Mouse (Mus musculus) lung, embryonic 16.5 days (tissue): ENCODE results near the gene Defb11. TPM values are rescaled to one million over a fixed set of nuclear protein-coding genes. Genes with fewer than 3 reads are reported as not detected.
"Not testable (repeated sequence)": the region's sequence is repeated elsewhere in the genome, so short reads cannot be mapped to it uniquely, and the experiment has no call there.

Experiments
- ATAC-seq: fragments of 200-750 bp; cut with Nextera tagmentation; 2 replicates; pipeline ENCODE4 v1.8.0; 2017; ENCODE audit warnings: low read depth, mild to moderate bottlenecking, moderate library complexity
- H3K27ac ChIP-seq: fragments of 300-500 bp; sonication (generic); 2 replicates; pipeline ENCODE4 v1.5.1; 2014; ENCODE audit warnings: mild to moderate bottlenecking, control low read depth, low read length
- H3K27me3 ChIP-seq: fragments of 300-500 bp; sonication (generic); 2 replicates; pipeline ENCODE4 v1.6.1; 2014; ENCODE audit warnings: low read depth, low read length, mixed read lengths; ENCODE audit not compliant: control insufficient read depth, insufficient read depth
- H3K36me3 ChIP-seq: fragments of 300-500 bp; sonication (generic); 2 replicates; pipeline ENCODE4 v1.6.1; 2014; ENCODE audit warnings: low read length; ENCODE audit not compliant: control insufficient read depth, insufficient read depth
- H3K4me1 ChIP-seq: fragments of 300-500 bp; sonication (generic); replicated peaks from 2 replicates; pipeline ENCODE4 v1.6.1; 2014; ENCODE audit warnings: low read length, mixed read lengths; ENCODE audit not compliant: control insufficient read depth, insufficient read depth
- H3K4me2 ChIP-seq: fragments of 300-500 bp; sonication (generic); 2 replicates; pipeline ENCODE4 v1.6.1; 2014; ENCODE audit warnings: low read depth, low read length, control low read depth
- H3K4me3 ChIP-seq: fragments of 300-500 bp; sonication (generic); 2 replicates; pipeline ENCODE4 v1.5.1; 2014; ENCODE audit warnings: mild to moderate bottlenecking, low read length, control low read depth
- H3K9ac ChIP-seq: fragments of 300-500 bp; sonication (generic); 2 replicates; pipeline ENCODE4 v1.6.1; 2014; ENCODE audit warnings: low read length, control low read depth
- H3K9me3 ChIP-seq: fragments of 300-500 bp; sonication (generic); 2 replicates; pipeline ENCODE4 v1.6.1; 2016; ENCODE audit warnings: low read length; ENCODE audit not compliant: control insufficient read depth
- WGBS: fragments of 180-500 bp; shearing (Covaris S2); extraction: QIAGEN DNeasy Blood & Tissue Kit; methylation state at CpG from one replicate; pipeline ENCODE4 v1.1.7; 2014; 5-methylcytosine and 5-hydroxymethylcytosine counted together
- polyA plus RNA-seq: library from polyadenylated mRNA; unstranded; fragments of >200 nt; fragmentation: Nextera tagmentation; extraction: Ambion mirVana; gene quantifications from 2 replicates; pipeline ENCODE4 v1.2.1, GENCODE M21; 2015

Defb11 gene
- not detected in 2 replicates for polyA plus RNA-seq

DNA sequence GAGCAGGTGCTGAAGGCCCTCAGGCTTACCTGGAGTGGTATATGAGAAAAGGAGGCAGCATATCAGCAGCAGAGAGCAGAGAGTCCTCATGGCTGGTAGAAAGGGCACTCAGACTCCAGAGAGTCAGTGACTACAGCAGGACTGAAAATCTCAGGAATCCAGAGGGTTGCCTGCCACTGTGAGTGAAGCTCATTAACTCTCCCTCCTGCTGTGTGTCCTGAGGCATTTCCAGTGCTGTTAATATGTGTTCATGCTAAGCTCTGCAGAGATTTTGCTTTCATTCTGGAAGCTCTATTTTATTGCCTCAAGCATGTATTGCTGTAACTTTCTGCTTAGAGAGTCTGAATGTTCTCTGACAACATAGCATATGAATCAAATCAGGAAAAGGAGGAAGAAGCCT is at the start of gene Defb11:
Gene Defb11 (minus strand): TSS at position 123 of the 400 bp plus-strand sequence.
- not testable (repeated sequence) for H3K27me3 ChIP-seq, H3K9ac ChIP-seq, ATAC-seq, H3K36me3 ChIP-seq, H3K4me1 ChIP-seq, H3K4me3 ChIP-seq, H3K9me3 ChIP-seq, H3K4me2 ChIP-seq, H3K27ac ChIP-seq

DNA sequence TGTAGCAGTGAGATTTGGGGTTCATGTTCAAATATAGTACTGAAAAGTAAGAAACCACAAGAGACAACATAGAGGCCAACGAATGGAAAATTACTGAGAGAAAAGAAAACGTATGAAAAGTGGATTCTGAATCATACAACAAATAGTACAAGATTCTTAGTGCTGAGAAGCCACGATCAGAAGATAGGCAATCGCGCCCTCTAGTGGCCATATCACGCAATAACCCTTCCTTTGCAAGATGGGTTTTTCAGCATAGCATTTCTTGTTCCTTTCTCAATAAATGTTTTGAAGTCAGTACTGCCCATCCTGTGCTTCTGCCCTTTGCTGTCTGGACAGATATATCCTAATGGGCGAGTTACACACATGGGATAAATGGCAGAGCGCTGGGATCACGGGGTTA is 49.1 kb upstream of the Defb11 start:
- Histone ChIP-seq H3K36me3 (no peaks in the 10 kb centered on the region), H3K4me1 (no peaks in the 10 kb centered on the region), H3K27ac (no peak overlapping the region), H3K9me3 (no peaks in the 10 kb centered on the region), H3K27me3 (no peaks in the 10 kb centered on the region), H3K4me3 (no peak overlapping the region), H3K4me2 (no peak overlapping the region), H3K9ac (no peak overlapping the region)
- 3% methylated on average over 9 of the region's 9 CpGs for WGBS
- ATAC-seq, result no peak

DNA sequence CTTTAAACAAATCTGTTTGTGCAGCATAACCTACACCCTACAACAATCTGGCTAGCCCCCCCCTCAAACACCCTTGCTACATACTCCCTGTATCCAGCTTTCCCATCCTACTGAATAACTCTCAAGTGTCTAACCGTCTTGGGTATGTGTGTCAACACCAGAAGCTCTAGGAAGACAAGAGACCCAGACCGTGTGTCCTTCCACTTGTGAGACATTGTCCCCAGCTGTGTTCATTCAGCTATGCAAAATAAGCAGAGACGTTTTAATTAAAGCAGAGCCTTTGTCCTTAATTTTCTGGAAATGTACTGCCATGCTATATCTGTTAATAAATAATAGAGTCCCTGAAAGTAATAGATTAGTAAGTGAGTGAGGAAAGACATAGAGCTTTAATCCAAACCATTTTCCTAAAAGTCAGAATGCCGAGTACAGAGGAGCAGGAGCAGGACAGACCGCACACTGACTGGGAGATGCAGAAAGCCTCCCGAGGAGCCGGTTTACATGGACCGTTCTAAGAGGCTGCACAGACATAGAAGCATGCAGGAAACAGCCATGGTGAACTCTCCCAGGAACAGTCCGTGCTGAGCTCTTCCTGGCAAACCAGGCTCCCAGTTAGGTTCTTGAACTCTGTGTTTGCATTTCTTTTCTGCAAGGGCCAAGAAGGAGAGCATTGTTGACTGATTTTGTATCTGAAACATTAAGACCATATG is 41.3 kb upstream of the Defb11 start:
- H3K36me3 ChIP-seq, result no peaks in the 10 kb centered on the region
- H3K27me3 ChIP-seq, result no peaks in the 10 kb centered on the region
- no peak overlapping the region for H3K9ac ChIP-seq
- no peak for ATAC-seq
- H3K4me2 ChIP-seq, result no peak overlapping the region
- no peak overlapping the region for H3K4me3 ChIP-seq
- H3K4me1 ChIP-seq, result no peaks in the 10 kb centered on the region
- no peaks in the 10 kb centered on the region for H3K9me3 ChIP-seq
- 53% methylated on average over 9 of the region's 9 CpGs for WGBS
- H3K27ac ChIP-seq, result no peak overlapping the region

- no peaks in the 10 kb centered on the region for H3K9me3 ChIP-seq
- no peak within 1 kb of the TSS for H3K9ac ChIP-seq
- H3K4me1 ChIP-seq, result no peaks in the 10 kb centered on the region
- WGBS, result 86% methylated on average over 6 of the region's 6 CpGs
- no peaks in the 10 kb centered on the region for H3K27me3 ChIP-seq
- no peaks in the 10 kb centered on the region for H3K36me3 ChIP-seq
- no peak within 1 kb of the TSS for H3K4me2 ChIP-seq
- no peak within 1 kb of the TSS for H3K4me3 ChIP-seq
- no peak within 1 kb of the TSS for H3K27ac ChIP-seq
- ATAC-seq, result no peak
Measured at GRCm38 (mm10) chr8:21946462-21946861, 40.2 kb upstream of the Defb11 start, which contains the start of gene Defb13. Gene Defb13, plus strand, starts transcription at chr8:21946762.

DNA sequence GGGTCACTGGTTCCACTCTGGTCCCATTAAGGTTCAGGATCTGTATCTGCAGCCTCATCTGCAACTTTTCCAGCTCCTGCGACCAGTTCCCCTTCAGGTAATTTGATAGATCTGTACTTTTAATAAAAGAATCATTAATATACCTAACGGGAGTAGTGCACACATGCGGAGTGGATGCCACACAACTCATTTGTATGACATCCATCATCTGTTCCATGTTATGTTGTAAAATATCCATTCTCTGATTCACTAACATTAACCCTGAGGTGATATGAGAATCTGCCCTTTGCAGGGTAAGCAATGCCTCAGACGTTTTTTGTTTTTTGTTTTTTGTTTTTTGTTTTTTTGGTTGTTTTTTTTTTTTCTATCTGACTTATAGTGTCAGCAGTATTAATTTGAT is 31.8 kb upstream of the Defb11 start, which contains the start of gene Defb35:
Gene Defb35 (plus strand): TSS at position 301 of the 400 bp plus-strand sequence.
- ATAC-seq, H3K4me2 ChIP-seq, H3K4me3 ChIP-seq, H3K27ac ChIP-seq, H3K9ac ChIP-seq, H3K9me3 ChIP-seq, H3K27me3 ChIP-seq, H3K36me3 ChIP-seq, H3K4me1 ChIP-seq: not testable (repeated sequence)
- 80% methylated on average over 4 of the region's 4 CpGs for WGBS

DNA sequence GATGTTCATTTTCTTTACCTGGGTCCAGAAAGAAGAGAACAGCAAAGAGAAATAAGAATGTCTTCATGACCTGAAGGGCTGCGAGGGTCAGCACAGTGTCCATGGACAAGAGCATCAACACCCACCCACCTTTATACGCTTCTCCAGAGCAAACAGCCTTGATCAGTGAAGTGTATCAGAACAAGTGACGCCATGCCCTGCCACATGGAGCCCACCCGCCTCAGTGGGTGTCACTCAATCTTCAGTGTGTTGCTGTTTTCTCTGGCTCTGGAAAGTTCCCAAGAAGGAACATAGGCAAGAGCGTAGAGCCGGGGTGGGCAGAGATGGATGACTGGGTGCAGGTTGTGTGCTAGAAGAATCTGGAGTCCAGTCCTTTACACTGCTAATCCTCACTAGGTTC is 26.4 kb upstream of the Defb11 start, which contains the start of gene Defb15:
Gene Defb15 (minus strand): TSS at position 101 of the 400 bp plus-strand sequence.
- H3K27me3 ChIP-seq, result no peaks in the 10 kb centered on the region
- no peak within 1 kb of the TSS for H3K4me2 ChIP-seq
- no peaks in the 10 kb centered on the region for H3K9me3 ChIP-seq
- no peak within 1 kb of the TSS for H3K9ac ChIP-seq
- no peak within 1 kb of the TSS for H3K27ac ChIP-seq
- ATAC-seq, result no peak
- no peak within 1 kb of the TSS for H3K4me3 ChIP-seq
- no peaks in the 10 kb centered on the region for H3K36me3 ChIP-seq
- no peaks in the 10 kb centered on the region for H3K4me1 ChIP-seq
- WGBS, result 90% methylated on average over 6 of the region's 6 CpGs

DNA sequence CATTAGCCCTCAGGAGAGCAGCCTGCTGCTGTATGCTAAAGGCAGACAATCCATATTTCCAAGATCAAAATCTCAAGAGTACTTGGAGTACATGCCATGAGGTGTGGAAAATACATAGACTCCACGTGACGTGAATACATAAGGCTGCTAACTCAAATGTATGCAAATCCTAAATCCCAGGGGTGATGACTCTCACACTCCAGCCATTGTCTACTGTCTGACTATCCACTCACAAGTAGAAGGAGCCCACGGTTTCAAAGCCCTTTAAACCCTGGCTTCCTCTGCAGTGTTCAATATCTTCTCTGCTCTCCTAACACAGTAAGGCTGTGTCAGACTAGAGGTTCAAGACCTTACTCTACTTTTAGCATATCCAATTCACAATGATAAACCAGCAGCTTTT is 24.5 kb upstream of the Defb11 start:
- not testable (repeated sequence) for H3K27ac ChIP-seq, ATAC-seq, H3K27me3 ChIP-seq, H3K9ac ChIP-seq, H3K36me3 ChIP-seq, H3K9me3 ChIP-seq, H3K4me1 ChIP-seq, H3K4me3 ChIP-seq, H3K4me2 ChIP-seq
- WGBS, result 76% methylated on average over 3 of the region's 3 CpGs

DNA sequence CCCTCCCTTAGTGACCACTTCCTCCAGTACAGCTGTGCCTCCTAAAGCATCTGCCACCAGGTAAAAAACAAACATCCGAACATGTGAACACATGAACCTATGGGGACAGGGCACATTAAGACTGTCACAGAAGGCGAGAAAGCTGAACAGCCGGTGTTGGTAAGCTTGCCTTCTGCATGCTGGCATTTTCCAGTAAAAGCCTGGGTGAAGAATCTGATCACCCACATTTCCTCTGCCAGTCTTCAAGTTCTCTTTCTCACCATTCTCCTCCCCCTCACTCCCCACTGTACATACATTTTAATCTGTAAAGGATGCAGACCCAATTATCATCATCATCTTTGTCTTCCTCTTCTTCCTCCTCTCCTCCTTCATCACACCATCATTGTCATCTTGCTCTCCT is 9.4 kb upstream of the Defb11 start:
- ATAC-seq, result no peak
- no peaks in the 10 kb centered on the region for H3K36me3 ChIP-seq
- H3K27ac ChIP-seq, result no peak overlapping the region
- no peak overlapping the region for H3K4me2 ChIP-seq
- no peaks in the 10 kb centered on the region for H3K4me1 ChIP-seq
- no peaks in the 10 kb centered on the region for H3K27me3 ChIP-seq
- 81% methylated on average over 3 of the region's 3 CpGs for WGBS
- no peak overlapping the region for H3K9ac ChIP-seq
- no peak overlapping the region for H3K4me3 ChIP-seq
- H3K9me3 ChIP-seq, result no peaks in the 10 kb centered on the region

DNA sequence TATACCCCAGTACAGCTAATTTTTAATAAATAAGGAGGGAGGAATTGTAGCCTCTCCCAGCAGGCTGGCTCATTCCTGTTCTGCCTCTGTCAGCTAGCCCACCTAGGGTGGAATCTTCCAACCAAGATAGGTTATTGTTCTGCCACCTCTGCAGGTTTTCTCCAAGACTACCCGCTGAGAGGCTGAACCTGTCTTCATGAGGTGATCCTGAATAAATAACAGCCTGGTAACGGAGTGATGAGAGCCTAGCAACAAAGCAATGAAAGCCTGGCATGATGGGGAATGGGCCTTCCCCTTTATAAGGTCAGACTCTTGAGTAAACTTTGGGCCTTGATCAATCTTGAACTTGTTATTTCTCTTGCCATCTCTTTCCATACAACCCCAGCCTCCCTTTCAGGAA is 6.3 kb upstream of the Defb11 start:
- Histone ChIP-seq H3K4me1 (no peaks in the 10 kb centered on the region), H3K36me3 (no peaks in the 10 kb centered on the region), H3K9ac (no peak overlapping the region), H3K4me3 (no peak overlapping the region), H3K27ac (no peak overlapping the region), H3K4me2 (no peak overlapping the region), H3K27me3 (no peaks in the 10 kb centered on the region), H3K9me3 (no peaks in the 10 kb centered on the region)
- no peak for ATAC-seq
- WGBS, result 27% methylated on average over 2 of the region's 2 CpGs
